Mouse (Mus musculus) bone marrow macrophage, adult 2 months (primary cell): ENCODE measurements around the gene Efnb2. TPM values are rescaled to one million over a fixed set of nuclear protein-coding genes. Genes with fewer than 3 reads are reported as not detected.

Experiments used
- H3K27ac ChIP-seq: 2 replicates; pipeline ENCODE4 v1.5.1; 2012; ENCODE audit warnings: low read depth, low read length; ENCODE audit not compliant: insufficient read depth
- H3K4me1 ChIP-seq: 2 replicates; pipeline ENCODE4 v1.6.1; 2012; ENCODE audit warnings: low read length; ENCODE audit not compliant: control insufficient read depth, insufficient read depth
- H3K4me3 ChIP-seq: 2 replicates; pipeline ENCODE4 v1.5.1; 2012; ENCODE audit warnings: mild to moderate bottlenecking, low read length, moderate library complexity; ENCODE audit not compliant: insufficient read depth
- CTCF ChIP-seq: IDR thresholded peaks from 2 replicates; pipeline ENCODE4 v1.5.1; 2012; ENCODE audit warnings: low read depth, mild to moderate bottlenecking, low read length, moderate library complexity
- POLR2A ChIP-seq: IDR thresholded peaks from 2 replicates; pipeline ENCODE4 v1.6.1; 2012; ENCODE audit warnings: mild to moderate bottlenecking, low read depth, low read length, borderline replicate concordance
- polyA plus RNA-seq: library from polyadenylated mRNA; stranded (reverse); fragments of >200 nt; gene quantifications from 2 replicates; pipeline ENCODE4 v1.2.4, GENCODE M21; 2012; ENCODE audit not compliant: missing spikeins, insufficient read depth, insufficient read length

Efnb2 gene
- polyA plus RNA-seq: 0.44 and 0.67 TPM in 2 replicates

DNA sequence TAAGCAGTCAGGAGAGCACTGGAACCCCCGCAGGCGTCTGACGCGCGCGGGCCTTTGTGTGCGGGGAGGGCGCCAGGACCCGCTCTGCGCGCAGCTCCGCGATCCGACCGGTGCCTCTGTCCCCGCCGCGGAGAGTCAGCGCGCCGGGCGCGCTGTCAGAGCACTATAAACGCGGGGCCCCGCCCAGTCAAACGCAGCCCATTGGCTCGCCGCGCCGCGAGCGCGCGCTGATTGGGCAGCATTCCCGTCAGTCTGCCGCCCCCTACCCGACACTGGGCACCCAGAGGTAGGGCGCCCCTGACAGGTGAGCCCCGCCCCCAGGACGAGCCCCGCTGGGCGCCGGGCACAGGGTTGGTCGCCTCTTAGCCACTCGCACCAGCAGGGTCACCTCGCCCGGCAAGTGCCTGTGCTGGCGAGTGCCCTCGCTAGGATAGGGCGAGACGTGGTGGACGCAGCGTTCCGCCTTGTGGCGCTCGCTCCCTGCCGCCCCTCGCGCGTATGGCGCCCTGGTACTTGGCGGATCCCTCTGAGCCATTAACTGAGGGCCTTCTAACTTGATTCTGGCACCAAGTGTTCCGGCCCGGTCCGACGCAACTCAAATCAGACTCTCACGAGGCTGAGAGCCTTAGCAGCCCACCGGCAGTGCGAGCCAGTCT, at the start of gene Efnb2:
Efnb2 (minus strand) TSS at position 140 of the 656 bp plus-strand sequence.
- Histone ChIP-seq H3K4me1 (no peaks in the 10 kb centered on the region), H3K27ac (no peak within 1 kb of the TSS), H3K4me3 (peak within 1 kb of the TSS; percentile 65)

GRCm38 (mm10) chr8:8704813-8705212, 43.8 kb upstream of the Efnb2 start:
- TF ChIP-seq CTCF (no peak), POLR2A (no peak)
- Histone ChIP-seq H3K27ac (0 out of 2 replicates have a peak overlapping the region, but pooled peaks have one; percentile 18), H3K4me1 (0 out of 2 replicates have a peak, but pooled peaks cover 6% of the 10 kb centered on the region), H3K4me3 (no peak overlapping the region)

More for the DNA sequence above, at the start of gene Efnb2:
- TF ChIP-seq POLR2A: no peak
- no peak for TF ChIP-seq CTCF

- Histone ChIP-seq H3K27ac (no peak overlapping the region), H3K4me1 (0 out of 2 replicates have a peak, but pooled peaks cover 6% of the 10 kb centered on the region), H3K4me3 (no peak overlapping the region)
- TF ChIP-seq POLR2A (no peak), CTCF (no peak)
Observed at GRCm38 (mm10) chr8:8703668-8704067, 42.6 kb upstream of the Efnb2 start.

GRCm38 (mm10) chr8:8700821-8701220, 39.8 kb upstream of the Efnb2 start:
- H3K4me1 ChIP-seq: 0 out of 2 replicates have a peak, but pooled peaks cover 6% of the 10 kb centered on the region
- no peak overlapping the region for H3K4me3 ChIP-seq
- no peak for TF ChIP-seq POLR2A
- TF ChIP-seq CTCF: no peak
- no peak overlapping the region for H3K27ac ChIP-seq

DNA sequence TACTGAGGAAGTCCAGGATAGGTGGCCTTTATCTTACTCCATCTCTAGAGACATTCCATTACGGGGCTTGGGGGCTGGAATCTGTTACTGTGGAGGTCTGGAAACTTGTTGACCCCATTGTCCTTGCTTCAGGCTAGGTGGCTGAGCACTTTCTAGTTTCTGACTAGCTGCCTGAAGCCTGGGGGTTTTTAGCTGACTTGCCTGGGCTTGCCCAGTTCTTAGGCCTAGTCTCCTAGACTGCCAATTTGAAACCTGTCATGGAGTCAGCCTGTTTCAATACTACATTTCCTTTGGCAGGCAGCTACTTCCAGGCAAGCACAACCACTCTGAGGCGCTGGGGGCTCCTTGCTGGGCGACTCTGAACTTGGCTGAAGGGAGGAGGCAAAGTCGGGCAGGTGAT, 39.2 kb upstream of the Efnb2 start:
- Histone ChIP-seq H3K4me1 (0 out of 2 replicates have a peak, but pooled peaks cover 6% of the 10 kb centered on the region), H3K27ac (no peak overlapping the region), H3K4me3 (no peak overlapping the region)
- TF ChIP-seq CTCF (no peak), POLR2A (no peak)

DNA sequence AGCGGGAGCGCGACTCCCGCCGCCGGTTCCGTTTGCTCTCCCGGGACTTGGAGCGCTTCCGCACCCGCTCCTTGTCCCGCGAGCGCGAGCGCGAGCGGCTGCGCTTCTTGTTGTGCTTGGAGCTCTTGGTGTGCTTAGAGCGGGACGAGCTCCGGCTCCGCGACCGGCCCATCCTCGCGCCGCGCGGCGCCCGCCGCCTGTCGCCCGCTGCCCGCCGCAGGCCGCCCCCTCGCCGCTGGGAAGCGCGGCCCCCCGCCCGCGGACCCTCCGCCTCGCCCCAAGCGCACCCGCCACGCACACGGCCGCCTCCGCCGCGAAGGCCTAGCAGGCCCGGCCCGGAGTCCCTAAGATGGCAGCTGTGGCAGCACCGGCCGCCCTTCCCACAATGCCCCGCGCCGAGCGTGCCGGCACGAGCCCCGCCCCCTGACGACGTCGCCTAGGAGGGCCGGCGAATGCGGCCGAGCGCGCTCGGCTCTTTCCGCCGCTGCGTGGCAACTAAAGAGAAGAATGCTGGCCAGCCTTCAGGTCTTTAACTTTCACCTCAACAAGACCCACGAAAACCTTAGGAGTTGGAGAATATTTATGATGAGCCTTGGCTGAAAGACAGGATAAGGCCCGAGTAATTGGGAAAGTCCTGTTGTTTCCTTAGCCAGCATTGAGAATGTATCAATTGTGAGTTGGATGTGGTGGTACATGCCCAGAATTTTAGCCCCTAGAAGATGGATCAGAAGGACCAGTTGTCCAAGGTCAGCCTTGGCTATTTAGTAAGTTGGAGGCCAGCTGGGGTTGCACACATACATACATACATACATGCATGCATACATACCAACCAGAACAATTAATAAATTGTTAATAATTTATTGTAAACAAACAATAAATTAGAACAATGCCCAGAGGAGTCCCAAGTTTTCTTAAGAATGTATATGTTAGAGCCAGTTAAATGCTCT, 29.4 kb upstream of the Efnb2 start, which contains the start of gene Arglu1:
Arglu1 (minus strand) TSS at position 376 of the 947 bp plus-strand sequence.
- Histone ChIP-seq H3K27ac (peak within 1 kb of the TSS; percentile 73), H3K4me3 (peak within 1 kb of the TSS; percentile 64), H3K4me1 (peaks cover 24% of the 10 kb centered on the region)
- TF ChIP-seq POLR2A: no peak
- TF ChIP-seq CTCF: no peak

DNA sequence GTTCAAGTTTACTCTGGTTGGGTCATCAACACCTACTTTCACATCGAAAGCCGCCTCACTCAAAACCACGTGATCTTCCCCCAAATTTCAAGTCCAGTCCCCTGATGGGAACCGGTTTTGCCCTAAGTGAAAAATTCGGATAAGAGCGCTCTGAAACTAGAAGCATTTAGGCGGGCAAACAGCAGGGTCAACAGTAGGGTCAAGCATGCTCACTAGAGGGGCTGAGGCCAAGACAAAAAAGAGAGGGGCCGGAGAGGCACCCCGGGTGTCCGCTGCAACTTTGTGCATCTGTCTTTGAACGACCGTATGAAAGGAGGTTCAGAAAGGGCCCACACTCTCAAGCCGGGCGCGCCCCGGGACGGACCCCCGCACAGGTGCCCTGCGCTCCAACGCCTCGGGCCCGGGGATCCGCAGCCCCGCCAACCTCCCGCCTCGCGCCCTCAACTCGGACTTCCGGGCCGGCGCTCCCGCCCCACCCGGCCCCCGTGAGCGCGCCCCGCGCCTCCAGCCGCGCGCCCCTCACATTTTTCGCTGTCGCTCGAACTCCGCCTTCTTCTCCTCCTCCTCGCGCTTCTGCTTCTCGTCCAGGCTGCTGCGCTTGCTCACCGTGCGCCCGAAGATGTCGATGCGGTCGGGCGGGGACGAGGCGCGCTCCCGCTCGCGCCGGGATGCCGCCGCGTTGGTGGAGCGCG, 28.6 kb upstream of the Efnb2 start:
- H3K4me1 ChIP-seq: peaks cover 25% of the 10 kb centered on the region
- TF ChIP-seq POLR2A (no peak), CTCF (no peak)
- peak overlapping the region; percentile 73 for H3K27ac ChIP-seq
- H3K4me3 ChIP-seq: peak overlapping the region; percentile 64

GRCm38 (mm10) chr8:8688823-8689453, 27.9 kb upstream of the Efnb2 start:
- H3K4me3 ChIP-seq: peak overlapping the region; percentile 64
- no peak for TF ChIP-seq POLR2A
- TF ChIP-seq CTCF: no peak
- peak overlapping the region; percentile 73; the same call in 1 of the 2 replicates for H3K27ac ChIP-seq
- peaks cover 25% of the 10 kb centered on the region for H3K4me1 ChIP-seq

GRCm38 (mm10) chr8:8685517-8685916, 24.5 kb upstream of the Efnb2 start:
- Histone ChIP-seq H3K27ac (no peak overlapping the region), H3K4me1 (peaks cover 23% of the 10 kb centered on the region), H3K4me3 (no peak overlapping the region)
- TF ChIP-seq POLR2A (no peak), CTCF (no peak)
